Mouse (Mus musculus) heart, embryonic 16.5 days (tissue): ENCODE results near the gene Snrnp25. TPM values are rescaled to one million over a fixed set of nuclear protein-coding genes. Genes with fewer than 3 reads are reported as not detected.

Source experiments
- ATAC-seq: fragments of 200-750 bp; cut with Nextera tagmentation; replicated peaks from 2 replicates; pipeline ENCODE4 v1.8.0; 2017; ENCODE audit warnings: moderate number of reproducible peaks; ENCODE audit not compliant: insufficient read depth, low FRiP score; ENCODE audit errors: extremely low read depth
- H3K27ac ChIP-seq: fragments of 300-500 bp; sonication (generic); 2 replicates; pipeline ENCODE4 v1.5.1; 2014; ENCODE audit warnings: mild to moderate bottlenecking, low read length, control low read depth, moderate library complexity
- H3K27me3 ChIP-seq: fragments of 300-500 bp; sonication (generic); 2 replicates; pipeline ENCODE4 v1.6.1; 2014; ENCODE audit warnings: low read length, mixed read lengths; ENCODE audit not compliant: control insufficient read depth, insufficient read depth
- H3K36me3 ChIP-seq: fragments of 300-500 bp; sonication (generic); 2 replicates; pipeline ENCODE4 v1.6.1; 2014; ENCODE audit not compliant: control insufficient read depth, insufficient read depth
- H3K4me1 ChIP-seq: fragments of 300-500 bp; sonication (generic); 2 replicates; pipeline ENCODE4 v1.6.1; 2014; ENCODE audit warnings: low read length, mixed read lengths; ENCODE audit not compliant: control insufficient read depth, insufficient read depth
- H3K4me2 ChIP-seq: fragments of 300-500 bp; sonication (generic); 2 replicates; pipeline ENCODE4 v1.6.1; 2014; ENCODE audit warnings: low read depth, mild to moderate bottlenecking, control low read depth, low read length
- H3K4me3 ChIP-seq: fragments of 300-500 bp; sonication (generic); 2 replicates; pipeline ENCODE4 v1.5.1; 2014; ENCODE audit warnings: mild to moderate bottlenecking, control low read depth, low read length
- H3K9ac ChIP-seq: fragments of 300-500 bp; sonication (generic); 2 replicates; pipeline ENCODE4 v1.6.1; 2014; ENCODE audit warnings: low read length, control low read depth
- H3K9me3 ChIP-seq: fragments of 300-500 bp; sonication (generic); replicated peaks from 2 replicates; pipeline ENCODE4 v1.6.1; 2016; ENCODE audit warnings: low read length; ENCODE audit not compliant: control insufficient read depth
- WGBS: fragments of 180-500 bp; shearing (Covaris S2); extraction: QIAGEN DNeasy Blood & Tissue Kit; methylation state at CpG from one replicate; pipeline ENCODE4 v1.1.7; 2014; 5-methylcytosine and 5-hydroxymethylcytosine counted together
- polyA plus RNA-seq: library from polyadenylated mRNA; unstranded; fragments of >200 nt; fragmentation: Nextera tagmentation; extraction: Ambion mirVana; gene quantifications from 2 replicates; pipeline ENCODE4 v1.2.1, GENCODE M21; 2015

Snrnp25 gene
- polyA plus RNA-seq, 1 experiment from 2014 or later, result 50.9 TPM

DNA sequence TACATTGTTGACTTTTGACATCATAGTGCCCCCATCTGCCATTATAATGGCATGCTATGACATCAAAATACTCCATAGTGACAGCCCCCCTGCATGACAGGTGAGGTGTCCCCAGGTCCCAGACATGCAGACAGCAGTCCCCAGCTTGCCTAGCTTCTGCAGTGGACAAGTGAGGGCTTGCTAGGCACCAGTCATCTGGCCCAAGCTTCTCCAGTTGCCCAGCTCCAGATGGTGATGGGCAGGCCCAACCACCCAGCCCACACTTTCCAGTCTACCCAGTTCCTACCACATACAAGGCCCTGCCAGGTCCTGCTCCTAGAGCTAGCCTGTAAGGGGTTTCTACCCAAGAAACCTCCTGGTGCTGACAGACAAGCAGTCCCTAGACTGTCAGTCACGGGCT lies 26.7 kb upstream of the Snrnp25 start:
- 57% methylated on average over 1 of the region's 1 CpGs for whole genome bisulfite sequencing
- H3K4me2 ChIP-seq, result no peak overlapping the region

DNA sequence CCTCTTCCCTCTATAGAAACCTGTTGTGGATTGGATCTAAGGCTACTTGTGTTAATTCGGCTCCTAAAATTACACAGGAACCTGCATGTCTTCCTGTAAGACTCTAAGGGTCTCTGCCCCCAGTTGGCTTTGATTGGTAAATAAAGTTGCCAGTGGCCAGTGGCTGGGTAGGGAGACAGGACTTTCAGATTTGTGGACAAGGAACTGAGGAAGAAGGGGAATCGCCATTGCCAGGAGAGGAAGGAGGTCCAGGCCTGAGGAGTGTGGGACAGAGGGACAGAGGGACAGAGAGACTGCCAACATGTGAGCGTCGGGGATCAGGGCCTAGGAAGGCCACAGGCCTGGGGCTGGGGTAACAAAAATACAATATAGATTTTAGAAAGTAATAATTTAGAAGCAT lies 24.0 kb upstream of the Snrnp25 start:
- WGBS, result 75% methylated on average over 4 of the region's 4 CpGs
- no peak overlapping the region for H3K27ac ChIP-seq
- no peak for ATAC-seq
- H3K9ac ChIP-seq, result no peak overlapping the region
- H3K4me1 ChIP-seq, result no peaks in the 10 kb centered on the region
- H3K27me3 ChIP-seq, result no peaks in the 10 kb centered on the region
- no peaks in the 10 kb centered on the region for H3K36me3 ChIP-seq
- no peak overlapping the region for H3K4me3 ChIP-seq
- H3K9me3 ChIP-seq, result 0 out of 2 replicates have a peak, but pooled peaks cover 3% of the 10 kb centered on the region
- H3K4me2 ChIP-seq, result no peak overlapping the region

More for the DNA sequence above, 26.7 kb upstream of the Snrnp25 start:
- H3K4me1 ChIP-seq, result no peaks in the 10 kb centered on the region
- no peaks in the 10 kb centered on the region for H3K27me3 ChIP-seq
- H3K9me3 ChIP-seq, result 0 out of 2 replicates have a peak, but pooled peaks cover 3% of the 10 kb centered on the region
- no peaks in the 10 kb centered on the region for H3K36me3 ChIP-seq
- no peak for ATAC-seq
- no peak overlapping the region for H3K9ac ChIP-seq
- no peak overlapping the region for H3K27ac ChIP-seq
- H3K4me3 ChIP-seq, result no peak overlapping the region

DNA sequence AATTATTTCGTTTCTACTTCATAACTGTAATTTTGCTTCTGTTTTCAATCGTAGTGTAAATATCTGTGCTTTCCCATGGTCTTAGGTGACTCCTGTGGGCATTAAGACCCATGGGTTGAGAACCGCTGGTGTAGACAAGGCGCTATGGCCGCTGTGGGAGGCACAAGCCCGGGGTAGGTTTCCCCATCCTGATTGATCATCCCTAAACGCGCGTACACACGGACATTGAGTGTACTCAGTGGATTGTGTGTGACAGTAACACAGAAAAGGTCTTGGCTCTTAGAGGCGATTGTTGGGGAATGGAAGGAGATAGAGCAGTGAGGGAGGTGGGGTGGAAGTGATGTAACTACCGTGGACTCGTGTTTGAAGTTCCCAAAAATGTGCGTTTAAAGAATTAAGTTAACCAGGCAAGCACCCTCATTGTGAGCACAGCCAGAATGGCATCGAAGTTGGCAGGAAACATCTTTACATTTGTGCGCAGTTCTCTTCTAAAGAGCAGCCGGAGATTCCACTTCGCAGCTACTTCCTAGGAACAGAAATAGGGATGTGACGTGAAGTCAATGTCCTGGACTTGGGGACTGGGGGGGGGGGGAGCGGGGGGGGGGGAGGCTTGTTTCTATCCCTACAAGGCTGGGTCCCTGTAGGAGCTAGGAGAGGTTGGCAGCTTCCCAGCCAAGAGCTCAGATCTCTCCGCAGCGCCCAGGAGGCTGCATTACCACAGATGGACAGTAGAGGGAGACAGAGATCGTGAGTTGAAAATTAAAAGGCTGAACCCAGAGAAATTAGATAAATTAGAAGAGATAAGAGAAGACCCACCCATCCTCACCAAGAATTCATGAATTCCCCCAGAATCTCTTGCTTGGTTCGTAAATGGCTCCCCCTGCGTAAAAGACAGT lies 23.0 kb upstream of the Snrnp25 start:
- Histone ChIP-seq H3K4me1 (no peaks in the 10 kb centered on the region), H3K9me3 (peaks cover 3% of the 10 kb centered on the region; the same call in 1 of the 2 replicates), H3K27ac (no peak overlapping the region), H3K4me2 (no peak overlapping the region), H3K27me3 (no peaks in the 10 kb centered on the region), H3K9ac (no peak overlapping the region), H3K4me3 (no peak overlapping the region), H3K36me3 (no peaks in the 10 kb centered on the region)
- ATAC-seq, result no peak
- 44% methylated on average over 23 of the region's 25 CpGs for WGBS

DNA sequence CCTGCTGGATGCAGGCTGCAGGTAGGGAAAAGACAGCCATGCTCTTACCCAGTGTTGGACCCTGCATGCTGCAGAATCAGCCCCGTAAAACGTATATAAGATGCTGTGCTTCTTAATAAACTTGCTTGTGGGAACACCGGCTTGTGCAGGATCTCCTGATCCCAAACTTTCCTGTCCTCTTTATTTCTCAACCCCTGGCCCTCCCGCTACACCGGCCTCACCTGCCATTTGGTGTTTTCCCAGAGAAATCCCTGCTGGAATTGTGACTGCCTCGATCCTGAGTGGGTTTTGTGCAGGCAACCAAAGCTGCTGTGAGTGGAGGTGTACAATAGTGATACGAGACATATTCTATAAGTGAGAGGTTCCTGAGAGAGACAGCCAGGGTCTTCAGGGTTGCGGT lies 20.7 kb upstream of the Snrnp25 start:
- no peak for ATAC-seq

DNA sequence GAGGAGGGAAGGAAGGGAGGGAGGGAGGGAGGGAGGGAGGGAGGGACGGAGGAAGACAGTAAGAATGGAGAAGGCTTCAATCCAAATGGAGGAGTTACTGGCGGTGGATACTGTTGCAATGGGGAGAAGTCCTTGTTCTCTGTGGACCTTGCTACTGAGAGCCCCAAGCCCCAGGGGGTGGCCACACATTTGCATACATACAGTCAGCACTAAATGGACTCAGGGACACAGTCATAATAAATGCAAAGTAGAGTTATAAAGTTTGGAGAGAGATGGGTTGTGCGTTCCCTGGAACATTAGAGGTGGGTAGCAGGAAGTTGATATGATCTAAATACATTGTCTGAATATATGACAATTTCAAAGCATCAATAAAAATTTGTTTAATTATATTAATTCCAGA lies 19.2 kb upstream of the Snrnp25 start:
- WGBS, result 78% methylated on average over 3 of the region's 3 CpGs

More for the DNA sequence above, 20.7 kb upstream of the Snrnp25 start:
- Histone ChIP-seq H3K9ac (no peak overlapping the region), H3K36me3 (no peaks in the 10 kb centered on the region), H3K27me3 (no peaks in the 10 kb centered on the region), H3K4me2 (no peak overlapping the region), H3K4me3 (no peak overlapping the region), H3K9me3 (no peaks in the 10 kb centered on the region; the same call in 1 of the 2 replicates), H3K27ac (no peak overlapping the region), H3K4me1 (no peaks in the 10 kb centered on the region)
- 84% methylated on average over 8 of the region's 8 CpGs for WGBS

DNA sequence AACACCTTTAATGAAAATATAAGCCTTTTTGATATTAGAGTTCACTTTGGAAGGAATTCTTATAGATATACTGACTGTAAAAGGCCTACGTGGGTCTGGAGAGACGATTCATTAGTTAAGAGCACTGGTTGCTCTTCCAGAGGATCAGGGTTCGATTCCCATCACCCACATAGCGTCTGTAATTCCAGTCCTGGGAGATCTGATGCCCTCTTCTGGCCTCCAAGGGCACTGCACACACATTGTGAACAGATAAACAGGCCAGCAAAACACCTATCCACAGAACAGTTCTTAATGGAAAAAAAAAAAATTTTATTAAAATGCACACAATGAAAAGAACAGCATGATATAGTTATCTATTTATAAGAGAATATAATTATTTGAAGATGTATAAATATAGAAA lies 18.0 kb upstream of the Snrnp25 start:
- 80% methylated on average over 4 of the region's 4 CpGs for WGBS
- H3K27ac ChIP-seq, result no peak overlapping the region
- H3K4me1 ChIP-seq, result peaks cover 4% of the 10 kb centered on the region; the same call in 1 of the 2 replicates
- no peaks in the 10 kb centered on the region for H3K36me3 ChIP-seq
- H3K4me3 ChIP-seq, result no peak overlapping the region
- ATAC-seq, result no peak
- no peak overlapping the region for H3K9ac ChIP-seq
- no peak overlapping the region for H3K4me2 ChIP-seq
- H3K27me3 ChIP-seq, result no peaks in the 10 kb centered on the region
- no peaks in the 10 kb centered on the region; the same call in 1 of the 2 replicates for H3K9me3 ChIP-seq

More for the DNA sequence above, 19.2 kb upstream of the Snrnp25 start:
- Histone ChIP-seq H3K9ac (no peak overlapping the region), H3K27ac (no peak overlapping the region), H3K36me3 (no peaks in the 10 kb centered on the region), H3K9me3 (no peaks in the 10 kb centered on the region; the same call in 1 of the 2 replicates), H3K4me2 (no peak overlapping the region), H3K27me3 (no peaks in the 10 kb centered on the region), H3K4me1 (no peaks in the 10 kb centered on the region), H3K4me3 (no peak overlapping the region)
- no peak for ATAC-seq

DNA sequence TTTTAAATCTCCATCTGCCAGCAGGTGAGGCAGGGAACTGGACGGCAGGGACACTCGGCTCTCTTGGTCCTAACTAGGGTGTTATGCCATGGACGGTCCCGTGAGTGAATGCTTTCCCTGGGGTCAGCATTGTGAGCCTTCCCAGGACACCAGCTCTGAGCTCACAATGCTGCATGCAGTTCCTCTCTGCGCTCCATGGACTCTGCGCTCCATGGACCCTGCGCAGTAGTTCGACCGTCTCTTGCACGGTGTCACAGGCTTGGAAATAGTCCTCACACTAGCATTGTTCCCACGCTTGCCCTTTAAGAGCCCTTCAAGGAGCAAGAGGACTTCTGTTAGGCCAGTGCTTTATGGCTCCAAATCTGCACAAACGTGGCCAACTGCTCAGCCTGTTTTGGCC lies 16.3 kb upstream of the Snrnp25 start:
- Histone ChIP-seq H3K4me1 (peaks cover 4% of the 10 kb centered on the region; the same call in 1 of the 2 replicates), H3K36me3 (no peaks in the 10 kb centered on the region), H3K9me3 (no peaks in the 10 kb centered on the region; the same call in 1 of the 2 replicates), H3K4me3 (no peak overlapping the region), H3K4me2 (no peak overlapping the region), H3K9ac (no peak overlapping the region), H3K27me3 (no peaks in the 10 kb centered on the region), H3K27ac (no peak overlapping the region)
- WGBS, result 86% methylated on average over 12 of the region's 12 CpGs
- no peak for ATAC-seq

DNA sequence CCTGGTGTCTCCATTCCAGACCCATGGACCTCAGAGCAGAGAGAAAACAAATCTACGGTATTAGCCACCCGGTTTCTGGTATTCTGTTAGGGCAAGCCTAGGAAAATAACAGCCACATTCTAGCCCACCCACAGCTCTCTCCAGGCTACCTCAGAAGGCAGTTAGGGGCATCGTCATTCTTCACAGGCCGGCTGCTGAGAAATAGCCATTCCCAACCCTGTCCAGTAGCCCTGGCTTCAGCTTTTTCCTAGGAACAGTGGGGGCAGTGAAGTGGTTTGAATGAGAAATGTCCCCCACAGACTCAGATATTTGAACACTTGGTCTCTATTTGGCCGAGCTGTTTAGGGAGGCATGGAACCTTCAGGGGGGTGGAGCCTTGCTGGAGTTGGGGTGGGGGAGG lies 15.8 kb upstream of the Snrnp25 start:
- Histone ChIP-seq H3K9me3 (no peaks in the 10 kb centered on the region; the same call in 1 of the 2 replicates), H3K27ac (no peak overlapping the region), H3K4me2 (no peak overlapping the region), H3K4me3 (no peak overlapping the region), H3K27me3 (no peaks in the 10 kb centered on the region), H3K4me1 (peaks cover 4% of the 10 kb centered on the region; the same call in 1 of the 2 replicates), H3K9ac (no peak overlapping the region), H3K36me3 (no peaks in the 10 kb centered on the region)
- WGBS, result 76% methylated on average over 5 of the region's 5 CpGs
- ATAC-seq, result no peak

DNA sequence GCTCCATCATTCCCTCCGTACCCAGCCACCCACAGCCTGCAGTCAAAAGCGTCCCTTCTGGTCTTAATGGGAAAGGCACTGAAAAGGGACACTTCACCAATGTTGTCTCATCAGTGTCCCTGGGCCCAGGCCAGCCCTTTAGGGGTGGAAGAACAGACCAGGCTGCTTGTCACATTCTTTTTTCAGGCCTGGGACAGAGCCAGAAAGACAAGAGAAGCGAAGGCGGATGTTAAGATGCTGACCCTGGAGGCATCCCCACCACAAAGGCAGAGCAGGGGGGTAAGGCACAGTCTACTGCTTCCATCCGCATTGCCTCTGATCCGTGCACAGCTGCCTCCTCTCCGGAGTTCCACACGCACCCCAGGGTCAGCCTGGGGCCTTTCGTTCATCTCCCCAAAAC lies 15.1 kb upstream of the Snrnp25 start:
- ATAC-seq, result no peak
- Histone ChIP-seq H3K9ac (no peak overlapping the region), H3K36me3 (no peaks in the 10 kb centered on the region), H3K27ac (no peak overlapping the region), H3K4me2 (no peak overlapping the region), H3K4me3 (no peak overlapping the region), H3K9me3 (no peaks in the 10 kb centered on the region; the same call in 1 of the 2 replicates), H3K4me1 (peaks cover 4% of the 10 kb centered on the region; the same call in 1 of the 2 replicates), H3K27me3 (no peaks in the 10 kb centered on the region)
- 73% methylated on average over 9 of the region's 9 CpGs for WGBS
